Mouse (Mus musculus): ENCODE measurements around the gene H2-D1. TPM values are rescaled to one million over a fixed set of nuclear protein-coding genes. Genes with fewer than 3 reads are reported as not detected.

H2-D1 gene
- polyA plus RNA-seq, 1 experiment from 2014 or later: 303 TPM

- DNase-seq (ENCODE audit: low spot score) (peak; percentile 96), ATAC-seq (ENCODE audit: low FRiP score, low TSS enrichment) (peak; percentile 86)
- H3K9ac ChIP-seq (ENCODE audit: low read length): peak within 1 kb of the TSS; percentile 98
- H3K36me3 ChIP-seq (ENCODE audit: control insufficient read depth, insufficient read depth, low read length): peaks cover 15% of the 10 kb centered on the region
- no peaks in the 10 kb centered on the region for H3K9me3 ChIP-seq (ENCODE audit: control insufficient read depth, low read length)
- H3K4me3 ChIP-seq (ENCODE audit: low read depth, low read length): peak within 1 kb of the TSS; percentile 82
- peak within 1 kb of the TSS; percentile 83 for H3K4me2 ChIP-seq (replicated peaks; ENCODE audit: low read depth)
- peaks cover 7% of the 10 kb centered on the region for H3K4me1 ChIP-seq (replicated peaks; ENCODE audit: control insufficient read depth, insufficient read depth)
- peak within 1 kb of the TSS; percentile 100 for H3K27ac ChIP-seq (replicated peaks)
- H3K27me3 ChIP-seq (ENCODE audit: control insufficient read depth, insufficient read depth, low read length): no peaks in the 10 kb centered on the region
- under 1% methylated on average over 65 of the region's 69 CpGs for WGBS
- TF ChIP-seq CTCF (IDR thresholded peaks at IDR 0.05; ENCODE audit: low read depth) (peak; percentile 44), EP300 (optimal IDR thresholded peaks at IDR 0.05) (peak; percentile 94)
These were observed 21.1 kb upstream of the H2-D1 start, which contains the start of gene Ddx39b for GRCm38 (mm10) chr17:35241305-35242014. TSS of gene Ddx39b (plus strand) at chr17:35241746.

- Histone ChIP-seq H3K4me3 (ENCODE audit: low read depth, low read length) (peak overlapping the region; percentile 82), H3K27ac (replicated peaks) (peak overlapping the region; percentile 100), H3K9me3 (ENCODE audit: control insufficient read depth, low read length) (no peaks in the 10 kb centered on the region), H3K4me2 (replicated peaks; ENCODE audit: low read depth) (peak overlapping the region; percentile 83), H3K9ac (ENCODE audit: low read length) (peak overlapping the region; percentile 98), H3K27me3 (ENCODE audit: control insufficient read depth, insufficient read depth, low read length) (no peaks in the 10 kb centered on the region), H3K36me3 (ENCODE audit: control insufficient read depth, insufficient read depth, low read length) (peaks cover 23% of the 10 kb centered on the region), H3K4me1 (replicated peaks; ENCODE audit: control insufficient read depth, insufficient read depth) (peaks cover 7% of the 10 kb centered on the region)
- ATAC-seq (ENCODE audit: low FRiP score, low TSS enrichment) (peak; percentile 53), DNase-seq (ENCODE audit: low spot score) (peak; percentile 64)
- under 1% methylated on average over 55 of the region's 55 CpGs for WGBS
- TF ChIP-seq CTCF (IDR thresholded peaks at IDR 0.05; ENCODE audit: low read depth): peak; percentile 28; the same call in 1 of the 2 replicates
- no peak for TF ChIP-seq EP300 (optimal IDR thresholded peaks at IDR 0.05)
These were observed 20.3 kb upstream of the H2-D1 start for GRCm38 (mm10) chr17:35242015-35242941.

GRCm38 (mm10) chr17:35243086-35243485 is 19.4 kb upstream of the H2-D1 start:
- peaks cover 26% of the 10 kb centered on the region for H3K36me3 ChIP-seq (ENCODE audit: control insufficient read depth, insufficient read depth, low read length)
- peak; percentile 55 for DNase-seq (ENCODE audit: low spot score)
- H3K4me3 ChIP-seq (ENCODE audit: low read depth, low read length): peak overlapping the region; percentile 82
- H3K4me2 ChIP-seq (replicated peaks; ENCODE audit: low read depth): peak overlapping the region; percentile 83
- no peaks in the 10 kb centered on the region for H3K9me3 ChIP-seq (ENCODE audit: control insufficient read depth, low read length)
- TF ChIP-seq CTCF (IDR thresholded peaks at IDR 0.05; ENCODE audit: low read depth): peak; percentile 54
- no peak for TF ChIP-seq EP300 (optimal IDR thresholded peaks at IDR 0.05)
- H3K27ac ChIP-seq (replicated peaks): peak overlapping the region; percentile 100
- H3K4me1 ChIP-seq (replicated peaks; ENCODE audit: control insufficient read depth, insufficient read depth): peaks cover 7% of the 10 kb centered on the region
- H3K9ac ChIP-seq (ENCODE audit: low read length): peak overlapping the region; percentile 98
- no peaks in the 10 kb centered on the region for H3K27me3 ChIP-seq (ENCODE audit: control insufficient read depth, insufficient read depth, low read length)
- ATAC-seq (ENCODE audit: low FRiP score, low TSS enrichment): no peak
- under 1% methylated on average over 16 of the region's 16 CpGs for WGBS

- ATAC-seq (ENCODE audit: low FRiP score, low TSS enrichment) (no peak), DNase-seq (ENCODE audit: low spot score) (no peak)
- H3K27ac ChIP-seq (replicated peaks): no peak overlapping the region
- no peak overlapping the region for H3K9ac ChIP-seq (ENCODE audit: low read length)
- no peak for TF ChIP-seq EP300 (optimal IDR thresholded peaks at IDR 0.05)
- TF ChIP-seq CTCF (IDR thresholded peaks at IDR 0.05; ENCODE audit: low read depth): no peak
- 73% methylated on average over 2 of the region's 2 CpGs for WGBS
- no peaks in the 10 kb centered on the region for H3K9me3 ChIP-seq (ENCODE audit: control insufficient read depth, low read length)
- no peak overlapping the region for H3K4me3 ChIP-seq (ENCODE audit: low read depth, low read length)
- peaks cover 42% of the 10 kb centered on the region for H3K36me3 ChIP-seq (ENCODE audit: control insufficient read depth, insufficient read depth, low read length)
- H3K4me1 ChIP-seq (replicated peaks; ENCODE audit: control insufficient read depth, insufficient read depth): peaks cover 7% of the 10 kb centered on the region
- H3K27me3 ChIP-seq (ENCODE audit: control insufficient read depth, insufficient read depth, low read length): no peaks in the 10 kb centered on the region
- no peak overlapping the region for H3K4me2 ChIP-seq (replicated peaks; ENCODE audit: low read depth)
These were observed 17.5 kb upstream of the H2-D1 start for GRCm38 (mm10) chr17:35244999-35245398.

- Histone ChIP-seq H3K9me3 (ENCODE audit: control insufficient read depth, low read length) (no peaks in the 10 kb centered on the region), H3K4me2 (replicated peaks; ENCODE audit: low read depth) (no peak overlapping the region), H3K27ac (replicated peaks) (no peak overlapping the region), H3K36me3 (ENCODE audit: control insufficient read depth, insufficient read depth, low read length) (peaks cover 46% of the 10 kb centered on the region), H3K9ac (ENCODE audit: low read length) (no peak overlapping the region), H3K4me1 (replicated peaks; ENCODE audit: control insufficient read depth, insufficient read depth) (peaks cover 4% of the 10 kb centered on the region), H3K27me3 (ENCODE audit: control insufficient read depth, insufficient read depth, low read length) (no peaks in the 10 kb centered on the region), H3K4me3 (ENCODE audit: low read depth, low read length) (no peak overlapping the region)
- no peak for ATAC-seq (ENCODE audit: low FRiP score, low TSS enrichment)
- TF ChIP-seq EP300 (optimal IDR thresholded peaks at IDR 0.05) (no peak), CTCF (IDR thresholded peaks at IDR 0.05; ENCODE audit: low read depth) (peak; percentile 68)
- WGBS: 71% methylated on average over 15 of the region's 15 CpGs
- DNase-seq (ENCODE audit: low spot score): no peak
These were observed 16.6 kb upstream of the H2-D1 start for GRCm38 (mm10) chr17:35245731-35246623.

Data from stomach, postnatal 0 days (tissue).